Mouse (Mus musculus): ENCODE measurements at regions not wholly inside any gene's neighbourhood (a gene's known extent, or its start where the extent isn't known, plus 50 kb on each side); places are given as distances from the start of the nearest gene placed in this dataset.
"Not testable (repeated sequence)": the region's sequence is repeated elsewhere in the genome, so short reads cannot be mapped to it uniquely, and the experiment has no call there.

- 60% methylated on average over 1 of the region's 1 CpGs for WGBS
Measured at GRCm38 (mm10) chr17:13654606-13655005, 105.7 kb upstream of the Afdn start.

GRCm38 (mm10) chr17:13656065-13656464, 104.3 kb upstream of the Afdn start:
- Histone ChIP-seq H3K36me3 (no peaks in the 10 kb centered on the region), H3K9me3 (no peaks in the 10 kb centered on the region), H3K4me3 (peak overlapping the region; percentile 32), H3K9ac (no peak overlapping the region), H3K4me2 (peak overlapping the region; percentile 62), H3K4me1 (peaks cover 42% of the 10 kb centered on the region), H3K27me3 (replicated peaks) (no peaks in the 10 kb centered on the region), H3K27ac (replicated peaks) (no peak overlapping the region; the same call in 1 of the 2 replicates)
- ATAC-seq (ENCODE audit: extremely low read depth, insufficient number of reproducible peaks, low FRiP score, low TSS enrichment) = no peak
- 29% methylated on average over 3 of the region's 3 CpGs for WGBS

More at GRCm38 (mm10) chr17:13654606-13655005, 105.7 kb upstream of the Afdn start:
- ATAC-seq (ENCODE audit: extremely low read depth, insufficient number of reproducible peaks, low FRiP score, low TSS enrichment); H3K9ac ChIP-seq; H3K27me3 ChIP-seq (replicated peaks); H3K27ac ChIP-seq (replicated peaks); H3K4me3 ChIP-seq; H3K9me3 ChIP-seq; H3K36me3 ChIP-seq; H3K4me2 ChIP-seq: not testable (repeated sequence)
- peaks cover 36% of the 10 kb centered on the region for H3K4me1 ChIP-seq

- H3K4me3 ChIP-seq = peak overlapping the region; percentile 32
- peaks cover 48% of the 10 kb centered on the region for H3K4me1 ChIP-seq
- H3K4me2 ChIP-seq = peak overlapping the region; percentile 62
- H3K36me3 ChIP-seq = no peaks in the 10 kb centered on the region
- 2% methylated on average over 13 of the region's 15 CpGs for WGBS
- H3K27me3 ChIP-seq (replicated peaks) = no peaks in the 10 kb centered on the region
- H3K9me3 ChIP-seq = no peaks in the 10 kb centered on the region
- peak overlapping the region; percentile 85 for H3K27ac ChIP-seq (replicated peaks)
- ATAC-seq (ENCODE audit: extremely low read depth, insufficient number of reproducible peaks, low FRiP score, low TSS enrichment) = 0 out of 2 replicates have a peak, but pooled peaks have one; percentile 15
- peak overlapping the region; percentile 53 for H3K9ac ChIP-seq
Measured at GRCm38 (mm10) chr17:13656485-13657181, 103.7 kb upstream of the Afdn start.

GRCm38 (mm10) chr17:13657182-13657562, 103.2 kb upstream of the Afdn start:
- H3K9ac ChIP-seq = peak overlapping the region; percentile 53; the same call in 1 of the 2 replicates
- 32% methylated on average over 10 of the region's 10 CpGs for WGBS
- no peaks in the 10 kb centered on the region for H3K27me3 ChIP-seq (replicated peaks)
- H3K27ac ChIP-seq (replicated peaks) = peak overlapping the region; percentile 85
- no peaks in the 10 kb centered on the region for H3K36me3 ChIP-seq
- H3K9me3 ChIP-seq = no peaks in the 10 kb centered on the region
- no peak overlapping the region for H3K4me3 ChIP-seq
- H3K4me1 ChIP-seq = peaks cover 53% of the 10 kb centered on the region
- ATAC-seq (ENCODE audit: extremely low read depth, insufficient number of reproducible peaks, low FRiP score, low TSS enrichment) = no peak
- H3K4me2 ChIP-seq = peak overlapping the region; percentile 62

GRCm38 (mm10) chr17:13657656-13658292, 102.6 kb upstream of the Afdn start:
- 23% methylated on average over 9 of the region's 9 CpGs for WGBS
- no peak for ATAC-seq (ENCODE audit: extremely low read depth, insufficient number of reproducible peaks, low FRiP score, low TSS enrichment)
- 0 out of 2 replicates have a peak overlapping the region, but pooled peaks have one; percentile 8 for H3K4me2 ChIP-seq
- no peak overlapping the region for H3K9ac ChIP-seq
- no peaks in the 10 kb centered on the region for H3K9me3 ChIP-seq
- no peaks in the 10 kb centered on the region for H3K27me3 ChIP-seq (replicated peaks)
- peak overlapping the region; percentile 85 for H3K27ac ChIP-seq (replicated peaks)
- no peaks in the 10 kb centered on the region for H3K36me3 ChIP-seq
- H3K4me1 ChIP-seq = peaks cover 53% of the 10 kb centered on the region
- H3K4me3 ChIP-seq = no peak overlapping the region

- ATAC-seq (ENCODE audit: extremely low read depth, insufficient number of reproducible peaks, low FRiP score, low TSS enrichment) = no peak
- no peaks in the 10 kb centered on the region for H3K36me3 ChIP-seq
- H3K27ac ChIP-seq (replicated peaks) = peak overlapping the region; percentile 85
- H3K9me3 ChIP-seq = no peaks in the 10 kb centered on the region
- no peak overlapping the region for H3K4me3 ChIP-seq
- H3K27me3 ChIP-seq (replicated peaks) = no peaks in the 10 kb centered on the region
- 63% methylated on average over 3 of the region's 3 CpGs for WGBS
- H3K4me2 ChIP-seq = no peak overlapping the region
- H3K9ac ChIP-seq = no peak overlapping the region
- peaks cover 53% of the 10 kb centered on the region for H3K4me1 ChIP-seq
Measured at GRCm38 (mm10) chr17:13658321-13658978, 101.9 kb upstream of the Afdn start.

GRCm38 (mm10) chr17:13659103-13659502, 101.2 kb upstream of the Afdn start:
- peak overlapping the region; percentile 85 for H3K27ac ChIP-seq (replicated peaks)
- no peaks in the 10 kb centered on the region for H3K36me3 ChIP-seq
- H3K27me3 ChIP-seq (replicated peaks) = no peaks in the 10 kb centered on the region
- no peak for ATAC-seq (ENCODE audit: extremely low read depth, insufficient number of reproducible peaks, low FRiP score, low TSS enrichment)
- 44% methylated on average over 8 of the region's 8 CpGs for WGBS
- peaks cover 53% of the 10 kb centered on the region for H3K4me1 ChIP-seq
- no peak overlapping the region for H3K4me3 ChIP-seq
- H3K4me2 ChIP-seq = no peak overlapping the region
- no peaks in the 10 kb centered on the region for H3K9me3 ChIP-seq
- no peak overlapping the region for H3K9ac ChIP-seq

- H3K9ac ChIP-seq = no peak overlapping the region
- H3K4me3 ChIP-seq = no peak overlapping the region
- H3K9me3 ChIP-seq = no peaks in the 10 kb centered on the region
- no peak overlapping the region for H3K27ac ChIP-seq (replicated peaks)
- 57% methylated on average over 4 of the region's 4 CpGs for WGBS
- no peaks in the 10 kb centered on the region for H3K27me3 ChIP-seq (replicated peaks)
- H3K4me2 ChIP-seq = no peak overlapping the region
- H3K4me1 ChIP-seq = peaks cover 53% of the 10 kb centered on the region
- ATAC-seq (ENCODE audit: extremely low read depth, insufficient number of reproducible peaks, low FRiP score, low TSS enrichment) = no peak
- no peaks in the 10 kb centered on the region for H3K36me3 ChIP-seq
Measured at GRCm38 (mm10) chr17:13659943-13660342, 100.4 kb upstream of the Afdn start.

- no peak overlapping the region; the same call in 1 of the 2 replicates for H3K9ac ChIP-seq
- no peak overlapping the region for H3K4me3 ChIP-seq
- no peaks in the 10 kb centered on the region for H3K27me3 ChIP-seq (replicated peaks)
- no peak for ATAC-seq (ENCODE audit: extremely low read depth, insufficient number of reproducible peaks, low FRiP score, low TSS enrichment)
- 54% methylated on average over 8 of the region's 8 CpGs for WGBS
- H3K27ac ChIP-seq (replicated peaks) = no peak overlapping the region
- no peaks in the 10 kb centered on the region for H3K36me3 ChIP-seq
- H3K9me3 ChIP-seq = no peaks in the 10 kb centered on the region
- no peak overlapping the region for H3K4me2 ChIP-seq
- H3K4me1 ChIP-seq = peaks cover 50% of the 10 kb centered on the region
Measured at GRCm38 (mm10) chr17:13661023-13661422, 99.3 kb upstream of the Afdn start.

- no peak for ATAC-seq (ENCODE audit: extremely low read depth, insufficient number of reproducible peaks, low FRiP score, low TSS enrichment)
- Histone ChIP-seq H3K4me3 (no peak overlapping the region), H3K36me3 (no peaks in the 10 kb centered on the region), H3K4me1 (peaks cover 46% of the 10 kb centered on the region), H3K27ac (replicated peaks) (no peak overlapping the region), H3K4me2 (no peak overlapping the region), H3K27me3 (replicated peaks) (no peaks in the 10 kb centered on the region), H3K9me3 (no peaks in the 10 kb centered on the region), H3K9ac (no peak overlapping the region)
- 67% methylated on average over 4 of the region's 4 CpGs for WGBS
Measured at GRCm38 (mm10) chr17:13662152-13662551, 98.2 kb upstream of the Afdn start.
